ENCODE assay signal across 11 mouse cellular contexts in genomic region chr9:79599395-79600236, GRCm38 (mm10).
DNase-seq lines count a peak whose midpoint lies in the region; ATAC-seq lines count a peak whose summit lies in the region.
"Had no signal": no experiment of that assay in that cellular context is flagged by ENCODE, and none has a peak within 500 bp of the region (broad histone marks: within the 10 kb centered on the region; RNA-seq: fewer than 3 reads in every experiment).

No protein-coding gene starts in this region.

- no peaks in the 10 kb centered on the region for H3K9me3 ChIP-seq in embryonic facial prominence, embryonic 13.5 days
- no peaks in the 10 kb centered on the region for H3K9me3 ChIP-seq in embryonic facial prominence, embryonic 10.5 days
- H3K9me3 ChIP-seq in midbrain, embryonic 11.5 days (ENCODE audit: control insufficient read depth, low read length): no peaks in the 10 kb centered on the region
- no peaks in the 10 kb centered on the region for H3K9me3 ChIP-seq in midbrain, embryonic 10.5 days (replicated peaks)
- H3K9me3 ChIP-seq in neural tube, embryonic 15.5 days (replicated peaks): no peaks in the 10 kb centered on the region
- H3K9me3 ChIP-seq in intestine, embryonic 15.5 days: no peaks in the 10 kb centered on the region

- H3K9ac ChIP-seq in embryonic facial prominence, embryonic 13.5 days: no peak overlapping the region
- no peak overlapping the region for H3K9ac ChIP-seq in midbrain, embryonic 11.5 days (ENCODE audit: low read length)
- H3K9ac ChIP-seq in neural tube, embryonic 15.5 days (replicated peaks): no peak overlapping the region
- no peak overlapping the region for H3K9ac ChIP-seq in intestine, embryonic 15.5 days

- no peak overlapping the region for H3K4me3 ChIP-seq in embryonic facial prominence, embryonic 13.5 days
- no peak overlapping the region for H3K4me3 ChIP-seq in embryonic facial prominence, embryonic 10.5 days
- no peak overlapping the region for H3K4me3 ChIP-seq in midbrain, embryonic 11.5 days (ENCODE audit: low read depth, low read length)
- H3K4me3 ChIP-seq in midbrain, embryonic 10.5 days: no peak overlapping the region
- H3K4me3 ChIP-seq in neural tube, embryonic 15.5 days (replicated peaks): no peak overlapping the region
- H3K4me3 ChIP-seq in intestine, embryonic 15.5 days (replicated peaks): no peak overlapping the region

- H3K27ac ChIP-seq in embryonic facial prominence, embryonic 13.5 days: peak overlapping the region; percentile 39; the same call in 1 of the 2 replicates
- H3K27ac ChIP-seq in embryonic facial prominence, embryonic 10.5 days (replicated peaks): no peak overlapping the region
- H3K27ac ChIP-seq in midbrain, embryonic 11.5 days (ENCODE audit: low read depth, low read length): no peak overlapping the region
- no peak overlapping the region for H3K27ac ChIP-seq in midbrain, embryonic 10.5 days (replicated peaks)
- peak overlapping the region; percentile 37 for H3K27ac ChIP-seq in neural tube, embryonic 15.5 days (replicated peaks)
- H3K27ac ChIP-seq in intestine, embryonic 15.5 days: no peak overlapping the region

- no peaks in the 10 kb centered on the region for H3K27me3 ChIP-seq in embryonic facial prominence, embryonic 13.5 days
- peaks cover 8% of the 10 kb centered on the region; the same call in 1 of the 2 replicates for H3K27me3 ChIP-seq in embryonic facial prominence, embryonic 10.5 days (replicated peaks; ENCODE audit: low read depth, poor library complexity, severe bottlenecking)
- H3K27me3 ChIP-seq in midbrain, embryonic 11.5 days (ENCODE audit: control insufficient read depth, insufficient read depth, low read length): peaks cover 4% of the 10 kb centered on the region; the same call in 1 of the 2 replicates
- H3K27me3 ChIP-seq in midbrain, embryonic 10.5 days (ENCODE audit: low read depth, poor library complexity, severe bottlenecking): peaks cover 13% of the 10 kb centered on the region
- no peaks in the 10 kb centered on the region for H3K27me3 ChIP-seq in neural tube, embryonic 15.5 days (replicated peaks)
- H3K27me3 ChIP-seq in intestine, embryonic 15.5 days (replicated peaks): no peaks in the 10 kb centered on the region
- H3K27me3 ChIP-seq: Patski had no signal

- 88% methylated on average over 20 of the region's 20 CpGs for WGBS in embryonic facial prominence, embryonic 13.5 days
- 87% methylated on average over 20 of the region's 20 CpGs for WGBS in embryonic facial prominence, embryonic 10.5 days
- WGBS in midbrain, embryonic 11.5 days: 82% methylated on average over 20 of the region's 20 CpGs
- 86% methylated on average over 20 of the region's 20 CpGs for WGBS in midbrain, embryonic 10.5 days
- 67% methylated on average over 20 of the region's 20 CpGs for whole genome bisulfite sequencing in neural tube, embryonic 15.5 days
- 88% methylated on average over 20 of the region's 20 CpGs for WGBS in intestine, embryonic 15.5 days

- peaks cover 35% of the 10 kb centered on the region for H3K36me3 ChIP-seq in embryonic facial prominence, embryonic 13.5 days
- H3K36me3 ChIP-seq in embryonic facial prominence, embryonic 10.5 days (replicated peaks): no peaks in the 10 kb centered on the region
- no peaks in the 10 kb centered on the region for H3K36me3 ChIP-seq in midbrain, embryonic 11.5 days (ENCODE audit: control insufficient read depth, insufficient read depth, low read length)
- no peaks in the 10 kb centered on the region for H3K36me3 ChIP-seq in midbrain, embryonic 10.5 days
- no peaks in the 10 kb centered on the region for H3K36me3 ChIP-seq in neural tube, embryonic 15.5 days
- no peaks in the 10 kb centered on the region for H3K36me3 ChIP-seq in intestine, embryonic 15.5 days

- peaks cover 15% of the 10 kb centered on the region for H3K4me1 ChIP-seq in embryonic facial prominence, embryonic 13.5 days
- 0 out of 2 replicates have a peak, but pooled peaks cover 3% of the 10 kb centered on the region for H3K4me1 ChIP-seq in embryonic facial prominence, embryonic 10.5 days
- no peaks in the 10 kb centered on the region for H3K4me1 ChIP-seq in midbrain, embryonic 11.5 days (ENCODE audit: control insufficient read depth, insufficient read depth, low read length)
- H3K4me1 ChIP-seq in midbrain, embryonic 10.5 days: peaks cover 5% of the 10 kb centered on the region
- 0 out of 2 replicates have a peak, but pooled peaks cover 5% of the 10 kb centered on the region for H3K4me1 ChIP-seq in neural tube, embryonic 15.5 days
- no peaks in the 10 kb centered on the region for H3K4me1 ChIP-seq in intestine, embryonic 15.5 days (replicated peaks)

- ATAC-seq in embryonic facial prominence, embryonic 13.5 days (ENCODE audit: insufficient number of reproducible peaks, insufficient read depth, low FRiP score, low TSS enrichment, low read depth): no peak
- ATAC-seq in midbrain, embryonic 11.5 days (ENCODE audit: low FRiP score): peak; percentile 37; the same call in 1 of the 2 replicates
- peak; percentile 85 for ATAC-seq in neural tube, embryonic 15.5 days (ENCODE audit: low FRiP score)
- no peak for ATAC-seq in intestine, embryonic 15.5 days
- no peak for ATAC-seq in CD4-positive, CD25-positive, alpha-beta regulatory T cell, adult 4 months
- ATAC-seq: Patski had no signal

- no peak overlapping the region for H3K4me2 ChIP-seq in embryonic facial prominence, embryonic 13.5 days
- H3K4me2 ChIP-seq in midbrain, embryonic 11.5 days: no peak overlapping the region
- H3K4me2 ChIP-seq in neural tube, embryonic 15.5 days: peak overlapping the region; percentile 7; the same call in 1 of the 2 replicates
- no peak overlapping the region for H3K4me2 ChIP-seq in intestine, embryonic 15.5 days (replicated peaks)

- DNase-seq in embryonic facial prominence, embryonic 10.5 days (ENCODE audit: low spot score): no peak
- DNase-seq in midbrain, embryonic 11.5 days (ENCODE audit: low spot score, missing footprints): peak; percentile 53
- no peak for DNase-seq in midbrain, embryonic 10.5 days (ENCODE audit: low spot score)
- peak; percentile 50 for DNase-seq in kidney, postnatal 10 days
- DNase-seq: gastrocnemius, postnatal 10 days; lung, postnatal 4 days had no signal

Comparison
In these comparisons a context has a peak if more than half of its experiments do, and no peak if none do; other contexts are left out.
1. H3K27ac ChIP-seq: peak in embryonic facial prominence, embryonic 13.5 days (single experiment) and neural tube, embryonic 15.5 days (single experiment); none in embryonic facial prominence, embryonic 10.5 days (single experiment), midbrain, embryonic 11.5 days (single experiment), midbrain, embryonic 10.5 days (single experiment) and intestine, embryonic 15.5 days (single experiment).
2. DNase-seq: peak in midbrain, embryonic 11.5 days (single experiment) and kidney, postnatal 10 days (single experiment); none in embryonic facial prominence, embryonic 10.5 days (single experiment) and midbrain, embryonic 10.5 days (single experiment).
3. ATAC-seq: peak in midbrain, embryonic 11.5 days (single experiment) and neural tube, embryonic 15.5 days (single experiment); none in embryonic facial prominence, embryonic 13.5 days (single experiment), intestine, embryonic 15.5 days (single experiment) and CD4-positive, CD25-positive, alpha-beta regulatory T cell, adult 4 months (single experiment).